Mouse (Mus musculus) CH12.LX (cell line): ENCODE measurements around the gene Hrh2. TPM values are rescaled to one million over a fixed set of nuclear protein-coding genes. Genes with fewer than 3 reads are reported as not detected.
A peak's percentile ranks its signal among the peaks of the same experiment; 100 is the strongest.

Experiments used
- DNase-seq: peaks from one replicate; pipeline ENCODE4 v3.0.0-alpha.2; 2013; ENCODE audit errors: extremely low read depth
- H3K27ac ChIP-seq: 2 replicates; pipeline ENCODE4 v1.5.1; 2012; ENCODE audit warnings: low read depth, mild to moderate bottlenecking, control low read depth, moderate library complexity; ENCODE audit not compliant: insufficient read depth
- H3K27me3 ChIP-seq: replicated peaks from 2 replicates; pipeline ENCODE3; 2012; ENCODE audit warnings: inconsistent platforms
- H3K36me3 ChIP-seq, 2 experiments: replicated peaks in 1 of 2; 2 replicates each; pipeline versions ENCODE3 to v1.6.1; 2012; ENCODE audit warnings: inconsistent platforms in 1 of 2, low read length in 1 of 2, mild to moderate bottlenecking in 1 of 2, mixed read lengths in 1 of 2, moderate library complexity in 1 of 2; ENCODE audit not compliant: control insufficient read depth in 1 of 2, insufficient read depth in 1 of 2
- H3K4me1 ChIP-seq, 2 experiments: 2 replicates each; pipeline ENCODE4 v1.6.1; 2012; ENCODE audit warnings: inconsistent platforms in 1 of 2, moderate library complexity in 1 of 2; ENCODE audit not compliant: insufficient read depth in 2 of 2, control insufficient read depth in 1 of 2
- H3K4me2 ChIP-seq: 2 replicates; pipeline ENCODE4 v1.6.1; 2012; ENCODE audit warnings: low read depth, mild to moderate bottlenecking, control low read depth; ENCODE audit not compliant: poor library complexity, insufficient read depth, severe bottlenecking
- H3K4me3 ChIP-seq, 3 experiments: fragments of 150-350 bp in 1 of 3; sonication (generic) in 1 of 3; replicated peaks in 1 of 3; 2 replicates each; pipeline versions ENCODE3 to v1.5.1; 2011 to 2012; ENCODE audit warnings: low read depth in 2 of 3, low read length in 2 of 3, mild to moderate bottlenecking in 2 of 3, moderate library complexity in 2 of 3, control low read depth in 1 of 3, improper control_type of control experiment in 1 of 3, inconsistent platforms in 1 of 3, mixed read lengths in 1 of 3; ENCODE audit not compliant: poor library complexity in 1 of 3
- H3K79me2 ChIP-seq: replicated peaks from 2 replicates; pipeline ENCODE4 v1.6.1; 2012; ENCODE audit warnings: mild to moderate bottlenecking, moderate library complexity; ENCODE audit not compliant: control insufficient read depth, poor library complexity, insufficient read depth, severe bottlenecking; ENCODE audit errors: extremely low read depth
- H3K9ac ChIP-seq: 2 replicates; pipeline ENCODE4 v1.6.1; 2012; ENCODE audit warnings: low read depth, mild to moderate bottlenecking, control low read depth, moderate library complexity; ENCODE audit not compliant: insufficient read depth
- H3K9me3 ChIP-seq: replicated peaks from 2 replicates; pipeline ENCODE3; 2012; ENCODE audit warnings: low read length, inconsistent platforms, mixed read lengths
- BHLHE40 ChIP-seq: IDR thresholded peaks from 2 replicates; pipeline ENCODE4 v1.6.1; 2011; ENCODE audit warnings: mild to moderate bottlenecking, low read depth, low read length, improper control_type of control experiment
- CHD1 ChIP-seq: IDR thresholded peaks from 2 replicates; pipeline ENCODE4 v1.6.1; 2012; ENCODE audit warnings: low read depth, low read length, improper control_type of control experiment, inconsistent platforms
- CTCF ChIP-seq, 2 experiments: IDR thresholded peaks in 1 of 2; conservative IDR thresholded peaks in 1 of 2; 2 replicates each; pipeline ENCODE4 v1.5.1; 2011 to 2012; ENCODE audit warnings: low read depth in 2 of 2, low read length in 2 of 2, improper control_type of control experiment in 1 of 2, inconsistent platforms in 1 of 2, mild to moderate bottlenecking in 1 of 2, moderate library complexity in 1 of 2
- E2F4 ChIP-seq: IDR thresholded peaks from 2 replicates; pipeline ENCODE4 v1.6.1; 2011; ENCODE audit warnings: low read depth, low read length, improper control_type of control experiment; ENCODE audit not compliant: insufficient replicate concordance
- EP300 ChIP-seq: IDR thresholded peaks from 2 replicates; pipeline ENCODE4 v1.6.1; 2011; ENCODE audit warnings: low read length, improper control_type of control experiment
- GABPA ChIP-seq: IDR thresholded peaks from 2 replicates; pipeline ENCODE4 v1.6.1; 2012; ENCODE audit warnings: low read depth, low read length, improper control_type of control experiment, inconsistent platforms; ENCODE audit not compliant: insufficient replicate concordance
- IRF4 ChIP-seq: IDR thresholded peaks from 2 replicates; pipeline ENCODE4 v1.6.1; 2014; ENCODE audit warnings: low read depth, mild to moderate bottlenecking, inconsistent platforms, low read length, improper control_type of control experiment
- JUN ChIP-seq: IDR thresholded peaks from 2 replicates; pipeline ENCODE4 v1.6.1; 2011; ENCODE audit warnings: low read depth, mild to moderate bottlenecking, low read length, improper control_type of control experiment, moderate library complexity; ENCODE audit not compliant: insufficient read depth
- KAT2A ChIP-seq: IDR thresholded peaks from 2 replicates; pipeline ENCODE4 v1.6.1; 2012; ENCODE audit warnings: low read length, improper control_type of control experiment, inconsistent platforms; ENCODE audit not compliant: insufficient replicate concordance
- MAFK ChIP-seq: IDR thresholded peaks from 2 replicates; pipeline ENCODE4 v1.6.1; 2011; ENCODE audit warnings: low read length, improper control_type of control experiment; ENCODE audit not compliant: insufficient replicate concordance
- MAZ ChIP-seq: IDR thresholded peaks from 2 replicates; pipeline ENCODE4 v1.6.1; 2012; ENCODE audit warnings: low read depth, mild to moderate bottlenecking, inconsistent platforms, low read length, improper control_type of control experiment, moderate library complexity
- MEF2A ChIP-seq: IDR thresholded peaks from 2 replicates; pipeline ENCODE4 v1.6.1; 2014; ENCODE audit warnings: low read depth, mild to moderate bottlenecking, inconsistent platforms, low read length, improper control_type of control experiment, borderline replicate concordance
- MYC ChIP-seq: IDR thresholded peaks from 2 replicates; pipeline ENCODE4 v1.6.1; 2011; ENCODE audit warnings: low read depth, mild to moderate bottlenecking, improper control_type of control experiment, low read length
- NRF1 ChIP-seq: IDR thresholded peaks from 2 replicates; pipeline ENCODE4 v1.6.1; 2014; ENCODE audit warnings: low read depth, mild to moderate bottlenecking, inconsistent platforms, low read length, improper control_type of control experiment, moderate library complexity
- PAX5 ChIP-seq: IDR thresholded peaks from 2 replicates; pipeline ENCODE4 v1.6.1; 2012; ENCODE audit warnings: low read length, inconsistent platforms, mixed read lengths
- POLR2A ChIP-seq: IDR thresholded peaks from 2 replicates; pipeline ENCODE4 v1.6.1; 2011; ENCODE audit warnings: low read depth, mild to moderate bottlenecking, improper control_type of control experiment, low read length
- POLR2AphosphoS2 ChIP-seq: IDR thresholded peaks from 2 replicates; pipeline ENCODE4 v1.6.1; 2011; ENCODE audit warnings: low read depth, low read length, improper control_type of control experiment
- RAD21 ChIP-seq: IDR thresholded peaks from 2 replicates; pipeline ENCODE4 v1.6.1; 2011; ENCODE audit warnings: low read depth, mild to moderate bottlenecking, low read length, improper control_type of control experiment, moderate library complexity
- RCOR1 ChIP-seq: conservative IDR thresholded peaks from 2 replicates; pipeline ENCODE4 v1.6.1; 2012; ENCODE audit warnings: low read depth, mild to moderate bottlenecking, inconsistent platforms, low read length, improper control_type of control experiment
- SMC3 ChIP-seq: IDR thresholded peaks from 2 replicates; pipeline ENCODE4 v1.6.1; 2011; ENCODE audit warnings: low read depth, low read length, improper control_type of control experiment
- USF1 ChIP-seq: IDR thresholded peaks from 2 replicates; pipeline ENCODE4 v1.6.1; 2014; ENCODE audit warnings: low read depth, mild to moderate bottlenecking, inconsistent platforms, low read length, improper control_type of control experiment
- USF2 ChIP-seq: conservative IDR thresholded peaks from 2 replicates; pipeline ENCODE4 v1.6.1; 2011; ENCODE audit warnings: low read depth, low read length, improper control_type of control experiment
- ZC3H11A ChIP-seq: IDR thresholded peaks from 2 replicates; pipeline ENCODE4 v1.6.1; 2012; ENCODE audit warnings: low read depth, mild to moderate bottlenecking, inconsistent platforms, low read length, improper control_type of control experiment
- ZKSCAN1 ChIP-seq: IDR thresholded peaks from 2 replicates; pipeline ENCODE4 v1.6.1; 2012; ENCODE audit warnings: low read depth, inconsistent platforms, low read length, improper control_type of control experiment, borderline replicate concordance
- ZMIZ1 ChIP-seq: IDR thresholded peaks from 2 replicates; pipeline ENCODE4 v1.6.1; 2012; ENCODE audit warnings: low read depth, mild to moderate bottlenecking, inconsistent platforms, low read length, improper control_type of control experiment
- ZNF384 ChIP-seq: IDR thresholded peaks from 2 replicates; pipeline ENCODE4 v1.6.1; 2012; ENCODE audit warnings: low read depth, low read length, improper control_type of control experiment, inconsistent platforms
- dilution Hi-C: fragments of 300-500 bp; cut with MboI; formaldehyde crosslinking; loops from 2 replicates; pipeline ENCODE4 v1.14.3; 2020; ENCODE audit warnings: low sequenced_read_pairs; ENCODE audit not compliant: extremely low pct_unique_long_range_greater_than_20kb, extremely low pct_ligation_motif_present
- in situ Hi-C: fragments of 300-500 bp; cut with MboI; formaldehyde crosslinking; loops from 3 replicates; pipeline ENCODE4 v1.14.3; 2019; ENCODE audit warnings: low sequenced_read_pairs, low pct_ligation_motif_present, low pct_unique_long_range_greater_than_20kb, mixed read lengths
- polyA plus RNA-seq: library from polyadenylated mRNA; unstranded; fragments of >175 nt; gene quantifications from 2 replicates; pipeline ENCODE4 v1.2.1, GENCODE M21; 2012; ENCODE audit warnings: low read depth; ENCODE audit not compliant: insufficient read length
- total RNA-seq, 2 experiments: library from RNA; depleted of rRNA; stranded (reverse); fragments of 300-350 nt in 1 of 2; fragments of >200 nt in 1 of 2; gene quantifications; 2 replicates each; pipeline ENCODE4 v1.2.3; 2012 to 2014

The Hrh2 gene
- total and polyA plus RNA-seq, 3 experiments = 0.04 to 0.30 TPM; not detected in 1

DNA sequence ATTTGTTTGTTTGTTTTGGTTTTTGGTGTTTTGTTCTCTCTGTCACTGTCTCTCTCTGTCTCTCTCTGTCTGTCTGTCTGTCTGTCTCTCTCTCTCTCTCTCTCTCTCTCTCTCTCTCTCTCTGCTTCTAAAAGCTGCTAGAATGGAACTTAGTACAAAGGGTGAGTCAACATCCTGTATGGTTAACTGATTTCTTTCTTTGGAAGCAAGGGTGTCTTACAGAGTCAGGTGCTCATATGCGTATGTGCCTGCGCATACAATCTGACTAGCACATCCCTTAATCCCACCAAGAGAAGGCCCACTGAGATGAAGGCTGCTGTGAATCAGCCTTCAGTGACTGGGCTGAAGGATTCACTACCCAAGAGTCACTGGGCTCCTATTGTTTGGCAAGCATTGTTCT is 18.0 kb upstream of the Hrh2 start:
- Histone ChIP-seq H3K27ac (no peak overlapping the region), H3K27me3 (peaks cover 19% of the 10 kb centered on the region), H3K36me3 (no peaks in the 10 kb centered on the region), H3K79me2 (no peaks in the 10 kb centered on the region), H3K4me3 (no peak overlapping the region), H3K4me1 (no peaks in the 10 kb centered on the region), H3K9ac (no peak overlapping the region), H3K9me3 (peaks cover 19% of the 10 kb centered on the region), H3K4me2 (no peak overlapping the region)
- dilution Hi-C loops = no loop called here
- TF ChIP-seq MYC = no peak
- in situ Hi-C loops = no loop called here
- DNase-seq = no peak

DNA sequence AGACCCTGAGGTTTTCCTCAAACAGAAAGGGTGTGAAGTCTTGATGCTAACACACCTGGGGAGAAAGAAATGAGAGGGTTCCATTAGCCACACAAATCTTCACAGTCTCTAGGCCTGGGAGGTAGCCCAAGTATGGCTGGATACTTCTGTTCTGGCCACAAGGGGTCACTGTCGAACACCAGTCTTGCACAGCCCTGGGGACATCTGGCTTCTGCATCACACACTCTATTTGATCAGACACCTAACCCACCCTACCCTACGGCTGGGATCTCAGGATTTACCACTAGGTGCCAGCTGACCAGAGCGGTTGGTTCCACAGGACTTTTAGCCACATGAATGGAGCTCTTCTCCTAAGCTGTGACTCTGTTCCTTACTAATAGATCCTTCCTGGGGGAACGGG is 17.2 kb upstream of the Hrh2 start:
- H3K4me1 ChIP-seq = no peaks in the 10 kb centered on the region
- peak; percentile 6 for DNase-seq
- H3K79me2 ChIP-seq = no peaks in the 10 kb centered on the region
- H3K9ac ChIP-seq = no peak overlapping the region
- H3K4me2 ChIP-seq = no peak overlapping the region
- no peak overlapping the region for H3K4me3 ChIP-seq
- dilution Hi-C loops (no loop called here), in situ Hi-C loops (no loop called here)
- peaks cover 21% of the 10 kb centered on the region for H3K27me3 ChIP-seq
- peaks cover 19% of the 10 kb centered on the region for H3K9me3 ChIP-seq
- H3K36me3 ChIP-seq = no peaks in the 10 kb centered on the region
- no peak overlapping the region for H3K27ac ChIP-seq
- TF ChIP-seq USF2 (no peak), CTCF (conservative IDR thresholded peaks at IDR 0.05 in 1 of 2, IDR thresholded peaks at IDR 0.05 in 1 of 2; ENCODE audit: low read depth in 2 of 2, low read length in 2 of 2) (peak in 1 of 2 experiments; percentile 57; a peak in 2 of 4 replicates), JUN (no peak), BHLHE40 (no peak), ZNF384 (no peak), KAT2A (no peak), POLR2A (no peak), MAFK (no peak), ZKSCAN1 (no peak), RAD21 (peak; percentile 28), USF1 (no peak), ZMIZ1 (no peak), POLR2AphosphoS2 (no peak), EP300 (no peak), RCOR1 (no peak), MYC (no peak), CHD1 (no peak), ZC3H11A (no peak), PAX5 (no peak), E2F4 (no peak), IRF4 (no peak), MAZ (no peak), GABPA (no peak), SMC3 (peak; percentile 40), NRF1 (no peak), MEF2A (no peak)
